Mouse (Mus musculus) CH12.LX (cell line): Measurements from ENCODE around the gene Ndufaf5.

ENCODE experiments used
- CTCF ChIP-seq, 2 experiments: IDR thresholded peaks in 1 of 2; conservative IDR thresholded peaks in 1 of 2; 2 replicates each; pipeline ENCODE4 v1.5.1; 2011 to 2012; ENCODE audit warnings: low read depth in 2 of 2, low read length in 2 of 2, improper control_type of control experiment in 1 of 2, inconsistent platforms in 1 of 2, mild to moderate bottlenecking in 1 of 2, moderate library complexity in 1 of 2
- EP300 ChIP-seq: IDR thresholded peaks from 2 replicates; pipeline ENCODE4 v1.6.1; 2011; ENCODE audit warnings: low read length, improper control_type of control experiment
- HCFC1 ChIP-seq: IDR thresholded peaks from 2 replicates; pipeline ENCODE4 v1.6.1; 2012; ENCODE audit warnings: low read depth, mild to moderate bottlenecking, inconsistent platforms, low read length, improper control_type of control experiment
- MAZ ChIP-seq: IDR thresholded peaks from 2 replicates; pipeline ENCODE4 v1.6.1; 2012; ENCODE audit warnings: low read depth, mild to moderate bottlenecking, inconsistent platforms, low read length, improper control_type of control experiment, moderate library complexity
- POLR2A ChIP-seq: IDR thresholded peaks from 2 replicates; pipeline ENCODE4 v1.6.1; 2011; ENCODE audit warnings: low read depth, mild to moderate bottlenecking, improper control_type of control experiment, low read length
- RCOR1 ChIP-seq: conservative IDR thresholded peaks from 2 replicates; pipeline ENCODE4 v1.6.1; 2012; ENCODE audit warnings: low read depth, mild to moderate bottlenecking, inconsistent platforms, low read length, improper control_type of control experiment
- USF1 ChIP-seq: IDR thresholded peaks from 2 replicates; pipeline ENCODE4 v1.6.1; 2014; ENCODE audit warnings: low read depth, mild to moderate bottlenecking, inconsistent platforms, low read length, improper control_type of control experiment
- USF2 ChIP-seq: conservative IDR thresholded peaks from 2 replicates; pipeline ENCODE4 v1.6.1; 2011; ENCODE audit warnings: low read depth, low read length, improper control_type of control experiment

- TF ChIP-seq MAZ (no peak), POLR2A (no peak), EP300 (no peak), CTCF (conservative IDR thresholded peaks at IDR 0.05 in 1 of 2, IDR thresholded peaks at IDR 0.05 in 1 of 2; ENCODE audit: low read depth in 2 of 2, low read length in 2 of 2) (peak in 1 of 2 experiments; percentile 70; a peak in 2 of 4 replicates), RCOR1 (no peak), USF2 (no peak), HCFC1 (no peak), USF1 (no peak)
Observed at GRCm38 (mm10) chr2:140159186-140159730, 11.2 kb upstream of the Ndufaf5 start.
